Mouse (Mus musculus) splenic B cell, adult 2 months (primary cell): ENCODE results near the gene Prkn.

Experiments used
- DNase-seq: peaks from one replicate; pipeline ENCODE4 v3.0.0-alpha.2; 2011; ENCODE audit warnings: low read depth, low spot score
- H3K27me3 ChIP-seq: 2 replicates; pipeline ENCODE4 v1.6.1; 2012; ENCODE audit warnings: mild to moderate bottlenecking, low read length, moderate library complexity, mixed read lengths; ENCODE audit not compliant: control insufficient read depth, poor library complexity, insufficient read depth, severe bottlenecking
- H3K36me3 ChIP-seq: 2 replicates; pipeline ENCODE4 v1.6.1; 2012; ENCODE audit warnings: mild to moderate bottlenecking, low read length, moderate library complexity, mixed read lengths; ENCODE audit not compliant: control insufficient read depth, poor library complexity, insufficient read depth, severe bottlenecking

Gene Prkn

DNA sequence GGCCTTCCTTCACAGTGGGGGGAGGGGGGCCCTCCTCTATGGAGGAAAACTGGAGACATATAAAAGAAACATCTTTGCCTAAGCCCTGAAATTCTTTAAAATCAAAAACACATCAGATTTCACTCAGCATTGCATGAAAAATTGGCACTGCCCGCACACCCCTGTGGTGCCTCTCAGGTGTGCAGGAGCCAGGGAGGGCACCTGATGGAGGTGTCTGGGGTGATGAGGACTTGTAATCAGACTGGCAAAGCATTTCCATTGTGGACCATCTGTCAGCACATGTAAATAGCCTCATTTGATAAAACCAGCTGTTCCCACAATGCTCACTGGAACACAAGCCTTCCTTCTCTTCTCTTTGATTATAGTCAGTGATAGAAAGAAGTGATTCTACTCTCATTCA lies 928.8 kb downstream of the Prkn start:
- no peaks in the 10 kb centered on the region for H3K36me3 ChIP-seq
- H3K27me3 ChIP-seq = no peaks in the 10 kb centered on the region
- DNase-seq = no peak

DNA sequence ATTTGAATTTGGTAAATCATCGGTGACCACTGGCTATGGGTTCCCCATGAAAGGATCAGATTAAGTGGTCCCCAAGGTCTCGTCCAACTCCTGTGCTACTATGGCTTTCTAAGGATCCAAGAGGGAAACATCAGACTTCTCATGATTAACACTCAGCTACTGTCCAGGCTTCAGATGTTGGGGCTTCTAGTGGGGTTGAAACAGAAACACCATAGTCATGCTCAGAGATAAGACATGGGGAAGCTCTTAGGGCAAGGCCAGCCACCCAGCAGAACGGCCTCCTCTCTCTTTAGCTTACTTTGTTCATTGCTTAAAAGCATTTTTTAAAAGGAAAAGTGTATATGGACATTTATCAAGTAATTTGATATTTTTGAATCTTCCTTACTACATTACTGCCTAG lies 929.3 kb downstream of the Prkn start:
- H3K36me3 ChIP-seq = no peaks in the 10 kb centered on the region
- no peak for DNase-seq
- H3K27me3 ChIP-seq = no peaks in the 10 kb centered on the region

DNA sequence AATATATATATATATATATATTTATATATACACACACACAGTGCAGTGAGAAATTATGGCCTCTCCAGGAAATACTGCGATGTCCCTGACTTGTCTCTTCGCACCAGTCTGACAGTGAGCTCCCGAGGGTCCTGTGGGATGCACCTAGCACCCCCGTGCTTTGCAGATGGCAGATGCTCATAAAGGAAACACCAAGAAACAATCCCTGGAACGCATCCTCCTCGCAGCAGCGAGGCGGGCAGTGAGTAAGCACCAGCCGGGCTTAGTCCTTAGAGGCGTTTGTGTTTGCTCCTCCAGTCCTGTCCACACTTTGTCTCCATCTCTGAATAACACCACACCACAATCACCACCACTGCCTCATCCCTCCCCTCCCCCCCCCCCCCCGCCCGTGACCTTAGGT lies 939.4 kb downstream of the Prkn start:
- no peaks in the 10 kb centered on the region for H3K36me3 ChIP-seq
- no peak for DNase-seq
- no peaks in the 10 kb centered on the region for H3K27me3 ChIP-seq

DNA sequence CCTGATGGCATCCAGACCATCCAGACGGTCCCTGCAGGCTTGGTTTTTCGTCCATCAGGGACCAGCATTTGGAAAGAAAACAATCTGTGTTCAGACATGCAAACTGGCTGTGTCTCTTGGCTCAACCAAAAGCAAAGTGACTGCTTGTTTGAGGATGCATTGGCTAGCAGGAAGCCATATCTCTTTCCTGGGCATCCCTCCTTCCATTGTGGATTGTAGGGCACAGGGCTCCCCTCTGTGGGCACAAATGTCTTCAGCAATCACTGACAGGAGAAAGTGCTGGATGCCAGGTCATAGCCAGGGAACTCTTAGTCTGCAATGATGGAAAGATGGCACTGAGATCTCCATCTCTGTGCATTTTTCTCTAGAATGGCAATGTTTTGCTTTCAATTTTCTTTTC lies 939.8 kb downstream of the Prkn start:
- Histone ChIP-seq H3K36me3 (no peaks in the 10 kb centered on the region), H3K27me3 (no peaks in the 10 kb centered on the region)
- no peak for DNase-seq

DNA sequence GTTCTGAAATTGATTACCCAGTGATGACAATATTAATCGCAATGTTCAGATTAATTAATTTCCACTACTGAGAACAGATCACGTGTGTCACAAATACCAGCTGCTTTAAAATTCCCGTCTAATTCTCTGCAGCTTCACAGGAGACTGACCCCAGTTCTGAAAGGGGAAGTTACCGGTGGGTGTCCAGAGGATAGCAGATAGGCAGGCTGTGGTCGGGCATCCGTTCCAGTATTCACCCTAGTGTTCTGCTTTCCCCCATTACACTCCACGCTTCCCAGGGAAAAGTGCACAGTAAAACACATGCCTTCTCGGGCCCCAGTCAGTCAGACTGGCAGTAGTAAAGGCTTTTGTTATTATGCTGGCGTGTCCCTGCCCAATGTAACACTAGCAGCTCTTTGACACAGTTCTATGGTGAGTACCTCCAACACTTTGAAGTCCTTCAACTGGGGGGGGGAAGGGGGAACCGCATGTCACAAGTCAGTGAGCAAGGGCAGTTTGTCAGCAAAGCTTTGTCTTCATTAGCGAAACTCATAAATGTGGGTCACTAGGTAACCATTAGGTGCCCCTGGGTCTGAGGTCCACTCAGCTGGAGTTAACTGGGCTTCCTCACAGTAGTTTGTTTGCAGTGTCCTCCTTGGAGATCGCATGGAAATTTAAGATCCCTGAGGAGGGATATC lies 940.8 kb downstream of the Prkn start:
- H3K36me3 ChIP-seq = no peaks in the 10 kb centered on the region
- no peak for DNase-seq
- H3K27me3 ChIP-seq = no peaks in the 10 kb centered on the region

DNA sequence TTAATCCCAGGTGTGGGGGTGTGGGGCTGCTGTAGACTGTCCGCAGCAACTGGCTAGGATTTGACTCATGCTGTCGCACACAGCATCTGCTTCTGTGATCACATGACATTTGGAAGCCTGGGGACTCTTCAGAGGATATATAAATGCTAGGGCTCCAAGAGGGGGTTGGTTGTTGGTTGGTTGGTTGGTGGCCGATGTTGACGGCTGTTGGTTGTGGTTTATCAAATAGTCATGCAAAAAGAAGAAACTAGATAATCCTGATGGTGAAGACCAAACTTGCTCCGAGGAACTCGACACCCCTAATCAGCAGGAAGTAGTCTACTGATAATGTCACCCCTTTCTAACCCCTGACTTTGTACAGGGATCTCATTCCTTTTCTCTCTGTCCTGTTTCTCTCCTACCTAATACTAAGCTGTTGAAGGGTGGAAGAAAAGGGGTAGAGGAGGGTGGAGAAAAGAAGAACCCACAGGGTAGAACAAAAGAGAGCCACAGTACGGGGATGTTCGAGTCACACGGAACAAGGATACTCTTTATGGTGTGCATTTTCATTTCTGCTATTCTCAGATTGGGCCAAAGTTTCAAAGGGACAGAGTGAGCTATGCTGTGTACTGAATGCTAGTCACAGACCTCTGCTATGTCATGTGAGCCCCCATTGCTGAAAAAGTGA lies 948.2 kb downstream of the Prkn start:
- Histone ChIP-seq H3K36me3 (no peaks in the 10 kb centered on the region), H3K27me3 (no peaks in the 10 kb centered on the region)
- no peak for DNase-seq

DNA sequence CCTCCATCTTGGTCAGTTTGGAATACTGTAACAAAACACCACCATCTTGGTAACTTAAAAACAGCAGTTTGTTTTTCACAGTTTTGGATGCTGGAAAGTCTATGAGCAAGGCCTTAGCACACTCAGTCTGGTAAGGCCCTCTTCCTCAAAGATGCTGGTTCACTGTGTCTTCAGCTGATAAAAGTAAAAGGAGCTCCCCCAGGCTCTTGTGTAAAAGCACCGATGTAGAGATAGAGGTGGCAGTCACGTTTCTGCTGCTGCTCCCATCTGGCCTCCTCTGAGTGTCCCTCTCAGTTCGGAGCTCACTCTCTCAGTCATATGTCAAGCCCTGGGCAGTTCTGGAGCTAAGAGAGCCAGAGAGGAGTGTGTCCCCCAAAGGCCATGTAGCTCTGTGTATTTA lies 955.8 kb downstream of the Prkn start:
- DNase-seq = no peak
- H3K36me3 ChIP-seq = no peaks in the 10 kb centered on the region

DNA sequence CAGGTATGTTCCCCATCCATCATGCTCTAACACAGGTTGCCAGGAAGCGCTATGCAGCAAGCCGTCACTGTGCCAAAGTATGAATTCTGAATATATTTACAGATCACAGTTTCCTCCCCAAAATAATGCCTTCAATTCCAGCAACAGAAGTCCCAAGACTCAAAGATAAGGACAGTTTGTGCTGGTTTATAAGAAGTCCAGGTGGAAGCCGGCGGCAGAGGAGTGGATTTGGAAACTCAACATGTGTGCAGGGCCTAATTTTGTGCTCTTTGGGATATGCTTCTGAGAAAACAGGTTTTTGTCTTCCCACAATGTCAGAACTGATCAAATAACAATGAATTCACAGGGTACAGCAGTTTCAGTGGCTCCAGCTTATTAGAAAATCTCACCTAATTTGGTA lies 961.0 kb downstream of the Prkn start:
- Histone ChIP-seq H3K27me3 (no peaks in the 10 kb centered on the region), H3K36me3 (no peaks in the 10 kb centered on the region)
- no peak for DNase-seq

More for the DNA sequence above, 955.8 kb downstream of the Prkn start:
- no peaks in the 10 kb centered on the region for H3K27me3 ChIP-seq

DNA sequence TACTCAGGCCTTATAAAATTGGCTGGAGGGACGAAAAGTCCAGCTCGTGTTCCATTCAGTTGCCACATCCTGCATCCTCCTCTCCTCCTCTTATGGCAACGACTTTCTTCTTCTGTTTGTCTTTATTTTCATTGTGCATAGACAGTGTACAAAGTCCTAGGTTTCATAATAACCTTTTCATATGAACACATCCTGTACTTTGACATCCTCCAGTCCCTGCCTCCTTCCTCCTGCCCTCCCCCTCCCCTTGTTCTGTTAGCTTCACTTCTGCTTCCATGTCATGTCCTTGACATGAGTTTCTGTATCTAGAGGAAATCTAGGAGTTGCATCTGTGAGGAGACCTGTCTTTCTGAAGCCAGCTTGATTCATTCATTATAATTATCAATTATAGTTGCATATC lies 967.1 kb downstream of the Prkn start:
- DNase-seq = no peak
- H3K27me3 ChIP-seq = no peaks in the 10 kb centered on the region
- no peaks in the 10 kb centered on the region; the same call in 1 of the 2 replicates for H3K36me3 ChIP-seq

DNA sequence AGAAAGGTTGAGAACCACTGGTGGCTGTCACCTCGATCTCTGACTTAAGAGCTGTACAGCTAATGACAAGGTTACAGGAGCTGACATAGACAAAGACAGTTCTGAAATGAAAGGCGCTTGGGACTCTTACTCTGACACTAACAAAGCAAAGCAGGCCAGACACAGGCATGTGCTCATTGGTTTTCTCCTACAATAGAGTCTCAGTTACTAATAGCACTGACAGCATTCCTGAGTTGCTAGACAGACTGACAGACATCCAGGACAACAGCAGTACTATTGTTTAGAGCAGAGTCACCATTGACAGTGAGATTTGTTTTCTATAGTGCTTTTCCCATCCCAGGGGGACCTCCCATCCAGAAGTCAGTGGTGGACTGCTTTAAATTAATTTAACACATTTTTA lies 977.7 kb downstream of the Prkn start:
- Histone ChIP-seq H3K27me3 (no peaks in the 10 kb centered on the region), H3K36me3 (no peaks in the 10 kb centered on the region)
- DNase-seq = no peak

DNA sequence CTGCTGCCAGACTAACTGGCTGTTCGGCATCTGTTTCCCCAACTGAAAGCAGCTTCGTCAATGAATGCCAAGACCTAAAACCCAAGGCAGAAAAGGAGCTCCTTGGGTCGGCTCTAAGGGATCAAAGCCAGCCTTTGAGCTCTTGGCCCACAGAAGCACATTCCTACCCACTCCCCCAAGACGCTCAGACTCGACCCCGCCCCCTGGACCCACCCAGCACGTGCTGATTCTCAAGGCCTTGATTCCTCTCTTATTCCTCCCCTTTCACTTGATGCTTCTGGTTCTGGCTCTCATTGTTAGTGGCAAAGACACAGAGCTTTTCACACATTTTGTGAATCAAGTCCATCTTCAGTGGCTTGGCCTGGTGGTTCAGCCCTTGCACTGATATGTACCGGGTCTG lies 979.3 kb downstream of the Prkn start:
- no peaks in the 10 kb centered on the region for H3K27me3 ChIP-seq
- H3K36me3 ChIP-seq = no peaks in the 10 kb centered on the region
- DNase-seq = no peak

DNA sequence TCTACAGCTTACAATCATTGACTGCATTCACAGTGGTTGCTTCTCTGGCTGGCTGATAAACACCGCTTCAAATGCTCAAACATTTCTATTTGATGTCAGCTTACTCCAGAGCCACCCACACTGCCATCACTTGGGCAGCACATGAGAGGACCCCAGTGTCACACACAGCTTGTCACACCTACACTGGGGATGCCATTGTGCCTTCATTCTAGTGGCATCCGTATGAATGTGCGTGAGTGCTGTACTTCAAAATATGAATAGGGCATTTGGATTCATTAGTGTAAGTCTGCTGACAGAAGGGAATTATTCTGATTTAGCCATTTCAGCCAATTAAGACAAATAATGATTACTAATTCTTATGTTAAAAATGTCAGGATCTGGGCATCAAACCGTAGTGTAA lies 980.6 kb downstream of the Prkn start:
- no peak for DNase-seq
- no peaks in the 10 kb centered on the region for H3K36me3 ChIP-seq
- H3K27me3 ChIP-seq = no peaks in the 10 kb centered on the region

DNA sequence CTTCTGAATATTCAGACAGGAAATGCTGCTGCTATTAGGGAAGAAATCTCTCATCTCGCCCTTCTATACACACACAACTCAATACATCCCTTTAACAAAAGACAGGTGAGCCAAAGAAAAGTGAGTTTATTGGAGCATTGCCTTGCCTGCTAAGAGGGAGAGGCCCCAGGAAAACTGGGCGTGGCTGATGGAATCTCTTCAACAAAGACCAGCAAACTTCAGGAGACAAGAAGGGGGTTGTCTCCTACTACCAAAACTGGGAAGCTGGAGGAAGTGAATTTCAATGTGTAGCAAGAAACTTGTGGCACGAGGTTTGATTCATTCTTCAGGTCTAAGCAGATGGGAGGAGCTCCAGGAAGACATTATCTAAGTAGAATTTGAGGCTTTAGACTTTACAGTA lies 989.3 kb downstream of the Prkn start:
- Histone ChIP-seq H3K27me3 (no peaks in the 10 kb centered on the region), H3K36me3 (no peaks in the 10 kb centered on the region)
- no peak for DNase-seq

DNA sequence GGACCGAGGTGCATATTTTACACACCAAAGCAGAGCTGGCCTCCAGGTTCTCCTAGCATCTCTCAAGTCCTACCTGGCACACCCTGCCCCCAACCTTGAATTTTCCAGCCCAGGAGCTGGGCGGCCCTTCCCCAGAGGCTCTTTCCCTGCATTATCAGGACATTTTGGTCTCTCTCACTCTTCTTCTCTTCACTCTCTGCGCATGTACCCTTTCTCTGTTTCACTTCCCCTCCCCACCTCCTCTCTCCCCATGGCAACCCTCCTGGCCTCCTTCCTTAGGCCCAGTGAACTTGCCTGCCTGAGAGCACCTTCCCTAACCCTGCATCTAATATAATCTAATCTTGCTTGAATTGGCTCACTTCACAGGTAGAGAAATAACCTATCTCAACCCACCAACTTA lies 996.9 kb downstream of the Prkn start:
- DNase-seq = no peak
- Histone ChIP-seq H3K36me3 (no peaks in the 10 kb centered on the region), H3K27me3 (no peaks in the 10 kb centered on the region)

DNA sequence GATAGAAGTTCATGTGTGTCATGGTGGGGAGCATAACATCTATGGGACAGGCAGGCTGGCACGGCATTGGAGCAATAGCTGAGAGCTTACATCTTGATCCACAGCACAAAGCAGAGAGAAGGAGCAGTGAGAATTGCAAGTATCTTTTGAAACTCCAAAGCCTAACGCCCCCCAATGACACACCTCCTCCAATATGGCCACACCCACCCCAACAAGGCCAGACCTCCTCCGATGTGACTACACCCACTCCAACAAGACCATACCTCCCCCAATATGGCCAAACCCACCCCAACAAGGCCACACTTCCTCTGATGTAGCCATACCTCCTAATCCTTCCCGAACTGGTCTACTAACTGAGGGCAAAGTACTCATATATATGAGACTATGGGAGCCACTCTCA lies 1004.3 kb downstream of the Prkn start:
- no peak for DNase-seq
- no peaks in the 10 kb centered on the region for H3K36me3 ChIP-seq
- no peaks in the 10 kb centered on the region for H3K27me3 ChIP-seq

DNA sequence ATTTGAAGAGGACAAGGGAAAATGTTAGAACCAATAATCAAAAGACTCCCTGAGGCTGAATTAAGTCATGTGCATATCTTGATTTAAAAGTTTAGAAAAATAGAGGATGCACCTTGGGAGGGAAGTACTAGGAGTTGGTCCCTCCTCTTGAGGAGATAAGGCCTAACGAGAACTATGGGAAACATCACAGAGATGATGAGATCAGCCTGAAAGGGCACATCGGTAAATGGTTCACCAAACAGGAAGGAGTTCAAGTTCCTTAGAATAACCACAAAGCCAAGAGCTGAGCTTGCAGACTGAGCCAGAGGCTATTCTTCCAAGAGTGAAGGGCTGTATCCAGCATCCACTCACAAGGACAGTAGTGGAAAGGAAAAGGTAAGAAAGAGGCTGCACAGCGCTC lies 1004.8 kb downstream of the Prkn start:
- Histone ChIP-seq H3K36me3 (no peaks in the 10 kb centered on the region), H3K27me3 (no peaks in the 10 kb centered on the region)
- no peak for DNase-seq
